Mouse (Mus musculus): ENCODE results near the gene Plch2.

GRCm38 (mm10) chr4:154962683-154963082 is 93.9 kb downstream of the Plch2 start:
- TF ChIP-seq POLR2A (IDR thresholded peaks at IDR 0.05; ENCODE audit: insufficient read depth, low read depth, low read length) (no peak), CTCF (IDR thresholded peaks at IDR 0.05; ENCODE audit: insufficient read depth, low read depth, low read length) (no peak)

Data from olfactory bulb, adult 2 months (tissue).